Mouse (Mus musculus) adrenal gland, postnatal 4 days (tissue): Measurements from ENCODE around the gene Hyal3. TPM values are rescaled to one million over a fixed set of nuclear protein-coding genes. Genes with fewer than 3 reads are reported as not detected.

Experiments used
- DNase-seq, 2 experiments: peaks; one replicate each; pipeline ENCODE4 v3.0.0; 2021 to 2022; ENCODE audit warnings: low spot score in 2 of 2, mixed read lengths in 2 of 2
- long read RNA-seq, 2 experiments: library from polyadenylated mRNA; stranded (forward); transcript quantifications; one replicate each; pipeline ENCODE4 v2.0.0; 2021
- total RNA-seq, 2 experiments: library from RNA; stranded (reverse); gene quantifications; 2 replicates each; pipeline ENCODE4 v1.2.3; 2021

Gene Hyal3
- 1 to 10 TPM; 2.7 to 2.9 TPM for total RNA-seq
- long read RNA-seq, experiment 1, result 0 reads
- long read RNA-seq, experiment 2, partial matches to known transcripts, result 0 of 6 reads
- long read RNA-seq, experiment 2, other reads (novel, unspliced or antisense), result 6 of 6 reads

- peak; percentile 60 to 80 for DNase-seq
Observed at GRCm38 (mm10) chr9:107580501-107581317, at the start of gene Hyal3. TSS of gene Hyal3 (plus strand) at chr9:107580818.

GRCm38 (mm10) chr9:107533791-107534407 is 46.7 kb upstream of the Hyal3 start, which contains the start of gene Tmem115:
TSS of gene Tmem115 (plus strand) at chr9:107533945.
- DNase-seq, result peak; percentile 70 to 84

DNA sequence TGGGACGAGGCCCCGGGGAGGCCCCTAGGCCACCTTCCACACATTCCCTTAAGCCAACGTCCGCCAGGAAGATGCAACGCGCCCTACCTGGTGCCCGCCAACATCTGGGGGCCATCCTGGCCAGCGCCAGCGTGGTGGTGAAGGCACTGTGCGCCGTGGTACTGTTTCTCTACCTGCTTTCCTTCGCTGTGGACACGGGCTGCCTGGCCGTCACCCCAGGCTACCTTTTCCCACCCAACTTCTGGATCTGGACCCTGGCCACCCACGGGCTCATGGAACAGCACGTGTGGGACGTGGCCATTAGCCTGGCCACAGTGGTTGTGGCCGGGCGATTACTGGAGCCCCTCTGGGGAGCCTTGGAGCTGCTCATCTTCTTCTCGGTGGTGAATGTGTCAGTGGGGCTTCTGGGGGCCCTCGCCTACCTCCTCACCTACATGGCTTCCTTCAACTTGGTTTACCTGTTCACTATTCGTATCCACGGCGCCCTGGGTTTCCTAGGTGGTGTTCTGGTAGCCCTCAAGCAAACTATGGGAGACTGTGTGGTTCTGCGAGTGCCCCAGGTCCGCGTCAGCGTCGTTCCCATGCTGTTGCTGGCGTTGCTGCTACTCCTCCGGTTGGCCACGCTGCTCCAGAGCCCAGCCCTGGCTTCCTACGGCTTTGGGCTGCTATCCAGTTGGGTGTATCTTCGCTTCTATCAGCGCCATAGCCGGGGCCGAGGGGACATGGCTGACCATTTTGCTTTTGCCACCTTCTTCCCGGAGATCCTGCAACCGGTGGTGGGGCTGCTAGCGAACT is 46.0 kb upstream of the Hyal3 start:
- DNase-seq, result no peak

DNA sequence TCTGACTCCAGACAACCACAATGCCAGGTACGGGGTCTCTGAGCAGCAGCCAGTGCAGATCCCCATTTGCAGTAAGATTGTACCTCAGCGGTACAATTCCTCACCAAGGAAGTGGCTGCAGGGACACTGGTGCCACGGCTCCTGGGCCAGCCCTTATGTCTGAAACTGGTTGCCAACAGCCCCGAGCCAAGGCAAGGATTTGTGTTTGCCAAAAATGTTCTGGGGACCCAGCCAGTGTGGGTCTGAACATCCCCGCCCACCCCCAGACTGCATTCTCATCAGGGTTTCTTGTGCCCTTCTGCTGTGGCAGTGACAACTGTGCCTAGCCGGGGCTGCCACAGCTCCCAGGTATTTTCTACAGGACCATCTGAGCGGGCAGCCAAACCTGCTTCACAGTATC is 42.4 kb upstream of the Hyal3 start:
- DNase-seq, result no peak

DNA sequence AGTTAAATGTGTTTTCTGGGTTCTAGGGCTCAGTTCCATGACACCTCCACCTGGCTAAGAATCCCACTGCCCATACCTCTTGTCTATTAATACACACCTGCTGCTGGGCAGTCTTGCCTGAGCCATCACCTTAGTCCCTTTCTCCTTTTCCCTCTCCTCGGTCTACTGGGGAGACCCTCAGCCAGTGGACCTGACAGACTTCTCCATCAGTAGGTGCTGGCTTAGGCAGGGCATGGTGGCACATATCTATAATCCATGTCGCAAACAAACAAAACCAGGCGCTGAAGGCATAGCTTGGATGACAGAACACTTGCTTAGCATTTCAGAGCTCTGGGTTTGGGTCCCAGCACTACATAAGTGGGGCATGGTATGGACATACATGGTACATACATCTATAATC is 41.9 kb upstream of the Hyal3 start:
- no peak for DNase-seq

GRCm38 (mm10) chr9:107539940-107540339 is 40.7 kb upstream of the Hyal3 start:
- DNase-seq, result no peak

DNA sequence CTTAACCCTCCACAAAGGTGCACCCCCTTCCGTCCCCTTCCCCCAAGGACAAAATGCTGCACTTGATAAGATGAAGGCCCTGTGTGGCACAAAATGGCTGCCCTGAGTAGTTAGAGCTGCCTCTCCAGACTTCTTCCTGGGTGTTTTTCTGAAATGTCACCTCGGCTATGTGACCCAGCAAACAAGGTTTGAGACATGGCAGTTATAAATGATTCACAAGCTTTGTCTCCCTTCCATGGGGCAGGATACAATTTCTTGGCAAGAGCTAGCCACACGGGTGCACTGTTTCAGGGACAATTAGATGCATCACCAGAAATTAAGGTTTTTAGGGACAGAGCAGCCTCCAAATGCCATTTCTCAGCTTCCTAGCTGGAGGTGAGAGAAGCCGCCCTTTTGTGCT is 40.2 kb upstream of the Hyal3 start:
- DNase-seq, result no peak

GRCm38 (mm10) chr9:107541005-107541404 is 39.6 kb upstream of the Hyal3 start:
- no peak for DNase-seq

DNA sequence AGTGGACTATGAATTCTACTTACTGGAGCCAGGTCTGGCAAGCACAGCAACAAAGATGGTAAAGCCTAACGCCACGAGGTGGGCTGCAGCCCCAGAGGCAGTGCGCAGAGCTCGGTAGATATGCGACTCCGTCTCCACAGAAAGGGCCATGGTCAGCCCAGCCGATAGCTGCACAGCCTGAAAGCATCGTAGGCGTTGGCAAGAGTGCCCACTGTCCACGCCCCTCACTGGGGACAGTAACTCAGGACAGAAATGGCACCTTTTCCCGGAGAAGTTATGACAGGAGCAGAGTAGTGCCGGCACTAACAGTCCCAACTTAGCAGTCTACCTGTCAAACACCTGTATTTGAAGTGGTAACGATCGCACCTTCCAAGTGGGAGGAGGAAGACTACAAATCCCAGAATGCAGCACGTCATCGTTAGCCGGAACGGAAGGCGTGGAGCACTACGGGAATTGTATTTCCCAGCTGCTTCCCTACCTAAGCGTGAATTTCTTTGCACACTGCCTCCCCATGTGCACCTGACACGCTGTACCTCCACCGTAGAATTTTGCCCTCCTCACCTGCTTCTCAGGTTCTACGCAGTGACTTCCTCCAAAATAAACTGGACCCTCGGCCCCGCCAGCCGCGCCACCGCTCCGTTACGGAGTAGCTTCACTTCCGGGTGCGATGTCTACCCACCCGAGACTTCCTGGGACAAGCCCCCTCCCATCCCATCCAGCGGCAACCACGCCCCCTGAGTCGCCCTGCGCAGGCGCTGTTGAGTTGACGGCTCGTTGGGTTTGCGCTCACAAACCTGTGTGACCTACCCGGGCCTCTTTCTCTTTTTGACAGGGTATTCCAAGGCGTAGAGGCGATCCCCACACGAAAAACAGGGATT is 38.9 kb upstream of the Hyal3 start, which contains the start of the genes Cyb561d2 and Nprl2:
Gene Cyb561d2, minus strand, starts transcription at position 720 of the 878 bp plus-strand sequence.
Gene Nprl2, plus strand, starts transcription at position 753 of the 878 bp plus-strand sequence.
- DNase-seq, result peak; percentile 83 to 92

- DNase-seq, result no peak
Observed at GRCm38 (mm10) chr9:107542352-107542686, 38.3 kb upstream of the Hyal3 start.

DNA sequence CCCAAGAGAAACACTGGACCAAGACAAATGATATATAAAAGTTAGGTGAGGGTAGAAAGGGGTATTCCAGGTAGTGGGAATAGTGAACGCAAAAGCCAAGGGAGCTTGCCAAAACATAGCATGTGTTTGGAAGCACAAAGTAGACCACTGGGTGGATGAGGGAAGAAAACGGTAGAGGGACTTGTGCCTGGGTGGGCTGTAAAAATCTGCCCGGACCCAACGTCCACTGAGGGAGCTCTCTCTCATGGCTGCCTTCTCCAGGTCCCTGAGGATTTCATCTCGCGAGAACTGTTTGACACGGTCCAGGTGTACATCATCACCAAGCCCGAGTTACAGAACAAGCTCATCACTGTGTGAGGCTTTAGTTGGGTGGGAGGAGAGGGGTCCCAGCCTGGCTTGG is 37.9 kb upstream of the Hyal3 start:
- DNase-seq, result no peak

GRCm38 (mm10) chr9:107543299-107543698 is 37.3 kb upstream of the Hyal3 start:
- DNase-seq, result no peak

- no peak for DNase-seq
Observed at GRCm38 (mm10) chr9:107544196-107544700, 36.4 kb upstream of the Hyal3 start.

DNA sequence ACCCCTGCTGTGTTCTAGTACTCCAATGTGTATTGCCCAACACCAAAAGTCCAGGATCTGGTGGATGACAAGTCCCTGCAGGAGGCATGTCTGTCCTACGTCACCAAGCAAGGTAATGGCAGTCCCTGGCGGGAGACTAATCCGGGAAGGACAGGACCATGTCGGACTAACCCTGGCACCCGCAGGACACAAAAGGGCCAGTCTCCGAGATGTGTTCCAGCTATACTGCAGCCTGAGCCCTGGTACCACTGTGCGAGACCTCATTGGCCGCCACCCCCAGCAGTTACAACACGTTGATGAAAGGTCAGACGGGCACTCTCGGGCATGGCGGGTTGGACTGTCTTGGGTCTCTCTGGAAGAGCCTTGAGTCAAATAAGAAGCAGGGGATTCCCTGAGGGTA is 35.9 kb upstream of the Hyal3 start:
- no peak for DNase-seq

DNA sequence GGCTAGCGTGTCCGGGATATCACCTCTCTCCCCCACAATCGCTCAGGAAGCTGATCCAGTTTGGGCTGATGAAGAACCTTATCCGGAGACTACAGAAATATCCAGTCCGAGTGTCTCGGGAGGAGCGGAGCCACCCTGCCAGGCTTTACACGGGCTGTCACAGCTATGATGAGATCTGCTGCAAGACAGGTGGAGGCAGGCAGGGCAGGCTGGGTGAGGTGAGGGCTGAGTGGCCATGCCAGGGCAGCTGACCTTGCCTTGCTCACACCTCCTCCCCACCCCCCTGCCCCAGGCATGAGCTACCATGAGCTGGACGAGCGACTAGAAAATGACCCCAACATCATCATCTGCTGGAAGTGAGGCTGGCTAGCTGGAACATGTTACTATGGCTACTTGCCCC is 35.4 kb upstream of the Hyal3 start:
- no peak for DNase-seq

DNA sequence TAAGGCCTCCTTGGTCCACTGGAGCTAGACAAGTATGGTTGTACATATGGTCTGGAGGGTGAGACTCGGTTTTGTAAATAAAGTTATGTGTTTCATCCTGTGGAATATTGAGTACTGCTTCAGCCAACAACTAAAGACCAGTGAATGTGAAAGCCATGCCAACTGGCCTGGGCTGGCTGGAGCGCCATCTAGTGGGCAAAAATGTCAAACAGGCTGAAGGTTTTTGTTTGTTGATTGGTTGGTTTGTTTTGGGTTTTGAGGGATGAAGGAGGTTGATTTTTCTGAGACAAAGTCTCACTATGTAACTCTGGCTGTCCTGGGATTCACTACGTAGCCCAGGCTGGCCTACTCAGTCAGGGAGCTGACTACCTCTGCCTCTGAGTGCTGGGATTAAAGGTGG is 35.0 kb upstream of the Hyal3 start:
- DNase-seq, result peak in 1 of 2 experiments; percentile 66

- DNase-seq, result peak; percentile 72 to 84
Observed at GRCm38 (mm10) chr9:107547026-107547425, 33.6 kb upstream of the Hyal3 start, which contains the start of gene Zmynd10. TSS of gene Zmynd10 (plus strand) at chr9:107547298.

DNA sequence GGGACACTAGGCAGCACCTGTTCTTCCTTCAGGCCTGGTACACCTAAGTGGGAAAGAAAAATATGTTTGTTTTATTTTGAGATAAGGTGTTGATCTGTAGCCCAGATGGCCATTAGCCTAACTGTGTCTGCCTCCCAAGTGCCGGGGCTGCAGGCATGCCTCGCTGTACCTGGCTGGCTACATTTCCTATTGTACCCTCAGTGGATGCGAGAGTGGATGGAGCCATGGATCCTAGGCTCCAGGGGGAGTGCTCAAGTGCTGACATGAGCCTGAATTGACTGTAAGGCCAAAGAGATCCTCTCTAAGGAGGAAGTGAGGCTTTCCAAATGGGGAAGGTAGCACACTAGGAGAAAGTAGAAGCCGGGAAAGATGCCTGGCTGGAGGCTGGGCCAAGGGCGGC is 32.7 kb upstream of the Hyal3 start:
- no peak for DNase-seq

GRCm38 (mm10) chr9:107548820-107549219 is 31.8 kb upstream of the Hyal3 start:
- DNase-seq, result no peak
